Mouse (Mus musculus): ENCODE data around the gene Lrrc75b.

DNA sequence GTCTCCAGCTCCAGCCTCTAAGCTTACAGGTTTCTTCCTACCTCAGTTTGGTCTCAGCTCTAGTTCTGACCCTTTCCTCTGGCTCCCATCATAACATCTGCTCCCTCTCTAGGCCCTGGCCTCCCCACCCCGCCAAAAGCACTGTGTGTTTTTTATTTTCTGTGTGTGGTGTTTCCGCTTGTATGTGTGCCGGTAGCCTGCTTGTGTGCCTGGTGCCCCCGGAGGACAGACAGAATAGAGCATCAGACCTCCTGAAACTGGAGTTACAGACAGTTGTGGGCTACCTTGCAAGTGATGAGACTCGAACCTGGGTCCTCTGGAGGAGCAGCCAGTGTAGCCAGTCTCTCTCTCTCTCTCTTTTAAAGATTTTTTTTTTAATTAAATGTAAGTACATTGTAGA, 6.2 kb upstream of the Lrrc75b start:
- no peak for TF ChIP-seq POLR2A (IDR thresholded peaks at IDR 0.05; ENCODE audit: low read depth, low read length)
- TF ChIP-seq CTCF (conservative IDR thresholded peaks at IDR 0.05; ENCODE audit: insufficient read depth, insufficient read length, low read depth, low read length), result no peak

Data from kidney, adult 2 months (tissue).